Mouse (Mus musculus) embryonic facial prominence, embryonic 11.5 days (tissue): Measurements from ENCODE around the gene Hbb-bt. TPM values are rescaled to one million over a fixed set of nuclear protein-coding genes. Genes with fewer than 3 reads are reported as not detected.
A peak's percentile ranks its signal among the peaks of the same experiment; 100 is the strongest.
"Not testable (repeated sequence)": the region's sequence is repeated elsewhere in the genome, so short reads cannot be mapped to it uniquely, and the experiment has no call there.

Experiments used
- ATAC-seq: fragments of 200-750 bp; cut with Nextera tagmentation; replicated peaks from 2 replicates; pipeline ENCODE4 v1.8.0; 2017; ENCODE audit warnings: low read depth; ENCODE audit not compliant: insufficient number of reproducible peaks, low FRiP score, low TSS enrichment
- DNase-seq: peaks from one replicate; pipeline ENCODE4 v3.0.0-alpha.2; 2015; ENCODE audit warnings: low spot score
- H3K27ac ChIP-seq: fragments of 300-500 bp; sonication (generic); replicated peaks from 2 replicates; pipeline ENCODE4 v1.5.1; 2014; ENCODE audit warnings: mild to moderate bottlenecking, low read depth, low read length, control low read depth
- H3K27me3 ChIP-seq: fragments of 300-500 bp; sonication (generic); 2 replicates; pipeline ENCODE4 v1.6.1; 2014; ENCODE audit warnings: mild to moderate bottlenecking, low read length, moderate library complexity, mixed read lengths; ENCODE audit not compliant: control insufficient read depth, insufficient read depth
- H3K36me3 ChIP-seq: fragments of 300-500 bp; sonication (generic); replicated peaks from 2 replicates; pipeline ENCODE4 v1.6.1; 2014; ENCODE audit warnings: low read depth, mild to moderate bottlenecking, low read length, moderate library complexity, mixed read lengths; ENCODE audit not compliant: control insufficient read depth, insufficient read depth
- H3K4me1 ChIP-seq: fragments of 300-500 bp; sonication (generic); 2 replicates; pipeline ENCODE4 v1.6.1; 2014; ENCODE audit warnings: low read length, mixed read lengths; ENCODE audit not compliant: control insufficient read depth, insufficient read depth
- H3K4me2 ChIP-seq: fragments of 300-500 bp; sonication (generic); 2 replicates; pipeline ENCODE4 v1.6.1; 2014; ENCODE audit warnings: low read depth, mild to moderate bottlenecking, control low read depth, low read length, moderate library complexity
- H3K4me3 ChIP-seq: fragments of 300-500 bp; sonication (generic); 2 replicates; pipeline ENCODE4 v1.5.1; 2014; ENCODE audit warnings: low read depth, low read length, control low read depth
- H3K9ac ChIP-seq: fragments of 300-500 bp; sonication (generic); replicated peaks from 2 replicates; pipeline ENCODE4 v1.6.1; 2014; ENCODE audit warnings: mild to moderate bottlenecking, control low read depth, low read length
- H3K9me3 ChIP-seq: fragments of 300-500 bp; sonication (generic); replicated peaks from 2 replicates; pipeline ENCODE4 v1.6.1; 2016; ENCODE audit warnings: mild to moderate bottlenecking, low read length, inconsistent platforms, mixed read lengths; ENCODE audit not compliant: control insufficient read depth
- WGBS: fragments of 180-500 bp; shearing (Covaris S2); extraction: QIAGEN DNeasy Blood & Tissue Kit; methylation state at CpG from one replicate; pipeline ENCODE4 v1.1.7; 2014; 5-methylcytosine and 5-hydroxymethylcytosine counted together
- polyA plus RNA-seq: library from polyadenylated mRNA; unstranded; fragments of >200 nt; fragmentation: Nextera tagmentation; extraction: Ambion mirVana; gene quantifications from 2 replicates; pipeline ENCODE4 v1.2.1, GENCODE M21; 2014

Hbb-bt gene
- polyA plus RNA-seq, 1 experiment from 2014 or later = 629 TPM

- 69% methylated on average over 1 of the region's 1 CpGs for WGBS
- Histone ChIP-seq H3K27me3 (no peaks in the 10 kb centered on the region), H3K9me3 (no peaks in the 10 kb centered on the region), H3K27ac (no peak overlapping the region), H3K4me2 (no peak overlapping the region), H3K9ac (no peak overlapping the region), H3K4me3 (no peak overlapping the region), H3K4me1 (no peaks in the 10 kb centered on the region), H3K36me3 (no peaks in the 10 kb centered on the region)
- DNase-seq (no peak), ATAC-seq (no peak)
These were observed 1.6 kb downstream of the Hbb-bt start for GRCm38 (mm10) chr7:103812174-103812573.

GRCm38 (mm10) chr7:103811223-103811845 lies 2.5 kb downstream of the Hbb-bt start:
- 76% methylated on average over 1 of the region's 1 CpGs for WGBS
- ATAC-seq (no peak), DNase-seq (no peak)
- H3K9me3 ChIP-seq = no peaks in the 10 kb centered on the region
- H3K36me3 ChIP-seq = no peaks in the 10 kb centered on the region
- H3K27me3 ChIP-seq = no peaks in the 10 kb centered on the region
- no peak overlapping the region for H3K9ac ChIP-seq
- no peak overlapping the region for H3K4me2 ChIP-seq
- H3K4me1 ChIP-seq = no peaks in the 10 kb centered on the region
- no peak overlapping the region for H3K4me3 ChIP-seq
- no peak overlapping the region for H3K27ac ChIP-seq

GRCm38 (mm10) chr7:103810746-103811145 lies 3.0 kb downstream of the Hbb-bt start:
- H3K27ac ChIP-seq = no peak overlapping the region
- ATAC-seq (no peak), DNase-seq (no peak)
- H3K9me3 ChIP-seq = no peaks in the 10 kb centered on the region
- no peaks in the 10 kb centered on the region for H3K36me3 ChIP-seq
- H3K4me3 ChIP-seq = no peak overlapping the region
- H3K4me1 ChIP-seq = no peaks in the 10 kb centered on the region
- no peak overlapping the region for H3K9ac ChIP-seq
- 79% methylated on average over 3 of the region's 3 CpGs for WGBS
- no peaks in the 10 kb centered on the region for H3K27me3 ChIP-seq
- no peak overlapping the region for H3K4me2 ChIP-seq

GRCm38 (mm10) chr7:103810296-103810695 lies 3.5 kb downstream of the Hbb-bt start:
- Histone ChIP-seq H3K9me3 (no peaks in the 10 kb centered on the region), H3K36me3 (no peaks in the 10 kb centered on the region), H3K4me2 (no peak overlapping the region), H3K4me3 (no peak overlapping the region), H3K4me1 (no peaks in the 10 kb centered on the region), H3K27ac (no peak overlapping the region), H3K9ac (no peak overlapping the region), H3K27me3 (no peaks in the 10 kb centered on the region)
- no peak for ATAC-seq
- DNase-seq = no peak
- 73% methylated on average over 1 of the region's 1 CpGs for WGBS

GRCm38 (mm10) chr7:103809801-103810155 lies 4.0 kb downstream of the Hbb-bt start:
- Histone ChIP-seq H3K9ac (no peak overlapping the region), H3K27ac (no peak overlapping the region), H3K4me2 (no peak overlapping the region), H3K9me3 (no peaks in the 10 kb centered on the region), H3K4me3 (no peak overlapping the region), H3K27me3 (no peaks in the 10 kb centered on the region), H3K4me1 (no peaks in the 10 kb centered on the region), H3K36me3 (no peaks in the 10 kb centered on the region)
- no peak for ATAC-seq
- 83% methylated on average over 1 of the region's 1 CpGs for WGBS
- no peak for DNase-seq

GRCm38 (mm10) chr7:103808971-103809800 lies 4.6 kb downstream of the Hbb-bt start:
- no peaks in the 10 kb centered on the region for H3K36me3 ChIP-seq
- no peaks in the 10 kb centered on the region for H3K9me3 ChIP-seq
- H3K27ac ChIP-seq = no peak overlapping the region
- DNase-seq = no peak
- no peak overlapping the region for H3K9ac ChIP-seq
- H3K27me3 ChIP-seq = no peaks in the 10 kb centered on the region
- H3K4me1 ChIP-seq = no peaks in the 10 kb centered on the region
- no peak for ATAC-seq
- H3K4me2 ChIP-seq = no peak overlapping the region
- no peak overlapping the region for H3K4me3 ChIP-seq
- WGBS = 67% methylated on average over 5 of the region's 5 CpGs

GRCm38 (mm10) chr7:103808120-103808519 lies 5.7 kb downstream of the Hbb-bt start:
- DNase-seq, ATAC-seq, H3K4me1 ChIP-seq, H3K4me2 ChIP-seq, H3K9me3 ChIP-seq, H3K27me3 ChIP-seq, H3K4me3 ChIP-seq, H3K27ac ChIP-seq, H3K36me3 ChIP-seq, H3K9ac ChIP-seq: not testable (repeated sequence)
- WGBS = 76% methylated on average over 2 of the region's 2 CpGs

- DNase-seq = peak; percentile 74
- WGBS = 52% methylated on average over 1 of the region's 1 CpGs
- no peak overlapping the region for H3K9ac ChIP-seq
- H3K9me3 ChIP-seq = no peaks in the 10 kb centered on the region
- H3K4me3 ChIP-seq = no peak overlapping the region
- no peak overlapping the region for H3K4me2 ChIP-seq
- ATAC-seq = no peak
- H3K4me1 ChIP-seq = no peaks in the 10 kb centered on the region
- no peaks in the 10 kb centered on the region for H3K27me3 ChIP-seq
- H3K36me3 ChIP-seq = no peaks in the 10 kb centered on the region
- no peak overlapping the region for H3K27ac ChIP-seq
These were observed 6.9 kb downstream of the Hbb-bt start for GRCm38 (mm10) chr7:103806856-103807255.
